Mouse (Mus musculus) B cell, adult 2 months (primary cell): Measurements from ENCODE around the gene Wfs1.
A peak's percentile ranks its signal among the peaks of the same experiment; 100 is the strongest.

ENCODE experiments used
- DNase-seq, 2 experiments: peaks; one replicate each; pipeline ENCODE4 v3.0.0; 2022

Gene Wfs1

DNA sequence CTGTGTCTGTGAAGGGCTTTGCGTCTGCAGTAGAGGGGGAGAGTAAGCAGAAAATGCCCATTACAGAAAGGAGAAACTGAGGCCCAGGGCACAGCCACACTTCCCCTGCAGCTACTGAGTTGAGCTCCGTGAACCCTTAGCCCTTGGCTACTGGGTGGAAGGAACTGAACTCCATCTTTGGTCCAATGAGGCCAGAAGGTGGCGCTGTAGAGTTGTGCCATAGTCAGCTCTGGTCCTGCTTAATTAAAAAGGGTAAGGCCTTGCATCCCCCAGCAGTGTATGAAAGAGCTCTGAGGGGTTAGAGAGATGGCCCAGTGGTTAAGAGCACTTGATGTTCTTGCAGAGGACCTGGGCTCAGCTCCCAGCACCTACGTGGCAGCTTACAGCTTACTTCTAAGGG lies 60.3 kb downstream of the Wfs1 start:
- peak; percentile 22 to 32 for DNase-seq

DNA sequence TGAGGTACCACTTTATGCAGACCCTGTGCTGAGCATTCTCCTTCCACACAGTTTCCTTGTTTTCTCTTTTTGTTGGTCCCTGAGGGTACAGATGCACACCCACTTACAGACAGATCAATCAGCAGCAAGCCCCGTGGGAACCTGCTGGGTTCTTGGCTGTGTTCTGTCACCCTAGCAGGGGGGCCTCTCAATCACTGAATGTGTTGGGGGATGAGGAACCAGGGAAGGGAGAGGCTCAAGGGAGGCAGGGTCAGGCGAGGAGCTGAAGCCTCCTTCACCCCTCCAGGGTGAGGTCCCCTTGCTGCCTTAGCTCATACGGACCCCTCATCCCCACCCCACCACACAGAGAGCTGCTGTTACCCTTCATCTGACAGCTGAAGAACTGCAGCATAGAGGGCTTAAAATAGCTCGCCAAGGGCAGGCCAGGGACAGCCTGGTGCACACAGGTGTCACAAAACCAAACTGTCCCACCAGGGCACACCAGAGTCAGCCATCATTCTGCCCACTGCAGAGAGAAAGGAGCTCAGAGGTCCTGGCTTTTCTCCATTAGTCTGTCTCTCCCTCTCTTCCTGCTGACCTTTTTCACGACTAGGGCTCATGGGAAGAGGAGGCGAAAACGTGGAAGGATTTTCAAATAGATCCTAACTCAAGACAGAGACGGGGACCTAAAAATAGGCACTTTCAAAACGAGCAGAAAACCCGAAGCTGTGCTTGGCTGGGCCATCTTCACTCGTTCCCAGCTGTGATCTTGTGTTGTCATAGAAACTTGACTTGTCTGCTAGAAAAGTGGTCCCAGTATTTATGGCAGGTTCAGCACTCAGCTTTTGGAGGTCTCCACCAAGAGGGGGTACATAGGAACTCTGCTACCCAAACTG lies 64.9 kb downstream of the Wfs1 start:
- no peak for DNase-seq

DNA sequence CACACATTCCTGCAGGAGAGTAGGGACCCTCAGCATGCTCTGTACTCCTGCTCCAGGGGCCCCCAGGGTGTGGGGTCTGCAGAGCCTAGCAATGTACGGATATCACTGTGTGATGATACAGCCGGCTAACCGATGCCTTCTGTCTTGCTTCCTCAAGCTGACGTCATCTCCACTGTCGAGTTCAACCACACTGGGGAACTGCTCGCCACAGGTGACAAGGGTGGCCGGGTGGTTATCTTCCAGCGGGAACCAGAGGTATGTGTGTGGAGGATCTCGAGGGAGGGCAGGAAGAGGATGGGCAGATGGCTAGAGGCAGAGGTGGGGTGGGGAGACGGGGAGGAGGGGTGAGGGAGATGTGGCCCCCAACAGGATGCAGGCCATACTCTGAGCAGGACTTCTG lies 66.2 kb downstream of the Wfs1 start:
- no peak for DNase-seq

DNA sequence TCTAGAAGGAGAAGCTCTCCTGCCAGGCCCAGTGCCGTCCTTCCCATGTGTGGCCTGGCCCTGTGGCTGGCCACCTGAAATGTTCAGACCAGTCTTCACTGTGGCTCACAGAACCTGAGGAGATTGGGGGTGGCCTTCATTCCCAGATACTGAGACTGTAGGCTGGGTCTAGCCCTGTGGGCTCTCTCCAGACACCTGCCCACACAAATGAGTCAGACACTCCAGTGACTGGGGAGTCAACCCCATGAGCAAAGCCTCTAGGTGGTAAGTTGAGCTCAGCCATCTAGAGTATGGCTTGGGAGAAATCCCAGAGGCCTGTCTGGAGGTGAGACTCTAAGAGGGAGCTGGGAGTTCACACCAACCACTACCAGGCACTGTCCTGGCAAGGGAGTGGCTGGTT lies 67.1 kb downstream of the Wfs1 start:
- DNase-seq = no peak

DNA sequence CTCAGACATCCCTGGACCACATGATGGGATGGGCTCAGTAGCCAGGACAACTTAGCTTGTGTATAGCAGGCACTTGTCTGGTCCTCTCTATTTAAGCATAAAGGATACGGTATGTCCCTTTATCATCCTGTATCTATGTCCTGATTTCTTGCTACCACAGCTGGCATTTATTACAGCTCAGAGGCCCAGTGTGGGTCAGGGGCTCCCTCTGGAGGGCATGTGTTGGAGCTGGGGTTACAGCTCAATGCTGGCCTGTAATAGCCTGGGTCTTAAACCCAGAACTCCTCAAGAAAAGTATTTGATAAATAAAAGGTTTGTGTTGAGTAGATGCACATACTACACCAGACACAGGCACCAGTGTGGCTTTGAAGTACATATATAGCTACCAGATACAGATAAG lies 68.9 kb downstream of the Wfs1 start:
- no peak for DNase-seq

DNA sequence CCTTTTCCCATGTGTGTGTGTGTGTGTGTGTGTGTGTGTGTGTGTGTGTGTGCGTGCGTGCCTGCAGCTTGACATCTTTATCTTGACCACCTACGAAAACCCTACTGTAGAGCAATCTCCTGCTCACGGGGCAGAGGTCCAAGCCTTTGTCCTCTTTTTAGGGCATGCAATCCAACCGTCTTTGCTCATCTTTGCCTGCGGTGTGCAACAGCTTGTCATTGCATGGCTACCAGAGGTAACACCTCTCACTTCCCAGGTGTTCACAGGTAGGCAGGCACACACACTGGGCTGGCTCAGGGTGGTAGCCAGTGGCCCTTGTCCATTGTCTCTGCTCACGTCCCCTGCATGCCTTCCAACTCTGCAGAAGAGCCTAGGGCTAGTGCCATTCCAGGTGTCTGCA lies 71.0 kb downstream of the Wfs1 start:
- no peak for DNase-seq

DNA sequence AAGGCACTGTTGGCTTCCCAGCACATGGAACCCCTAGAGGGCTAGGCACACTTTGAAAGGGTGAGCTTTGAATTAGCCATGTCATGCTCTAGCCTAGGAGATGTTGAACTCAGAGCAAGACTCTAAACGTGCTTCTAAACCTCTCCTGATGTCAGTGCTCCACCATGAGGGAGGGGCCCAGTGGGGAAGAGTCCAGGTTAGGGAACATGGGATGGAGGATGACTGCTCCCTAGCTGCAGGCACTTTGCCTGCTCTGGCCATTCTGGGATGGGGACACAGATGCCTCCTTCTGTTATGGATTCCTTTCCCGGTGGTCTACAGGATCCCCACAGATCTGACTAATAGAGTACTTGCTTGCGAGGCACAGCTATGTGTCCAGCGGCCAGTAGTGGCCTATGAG lies 71.8 kb downstream of the Wfs1 start:
- no peak for DNase-seq

DNA sequence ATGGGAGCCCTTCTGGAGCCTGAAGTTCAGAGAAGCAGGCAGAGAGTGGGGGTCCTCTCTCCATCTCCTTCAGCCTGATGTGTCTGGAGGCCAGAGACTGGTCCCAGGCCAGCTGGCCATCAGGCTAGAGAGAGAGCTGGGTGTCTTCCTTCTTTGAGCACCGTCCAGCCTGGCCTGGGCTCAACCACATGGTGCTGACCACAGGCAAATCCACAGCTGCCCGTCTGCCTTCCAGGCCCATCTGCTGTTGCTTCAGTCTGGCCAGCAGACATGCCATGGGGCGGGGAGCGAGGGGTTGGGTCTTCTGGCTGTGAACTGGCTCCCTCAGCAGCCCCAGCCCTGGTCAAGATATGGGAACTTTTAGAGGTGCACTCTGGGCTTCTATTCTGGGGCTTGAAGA lies 72.4 kb downstream of the Wfs1 start:
- DNase-seq = no peak
